Mouse (Mus musculus): Measurements from ENCODE around the gene Lrrfip2. TPM values are rescaled to one million over a fixed set of nuclear protein-coding genes. Genes with fewer than 3 reads are reported as not detected.

Gene Lrrfip2
- total RNA-seq, 1 experiment: 33.0 TPM

DNA sequence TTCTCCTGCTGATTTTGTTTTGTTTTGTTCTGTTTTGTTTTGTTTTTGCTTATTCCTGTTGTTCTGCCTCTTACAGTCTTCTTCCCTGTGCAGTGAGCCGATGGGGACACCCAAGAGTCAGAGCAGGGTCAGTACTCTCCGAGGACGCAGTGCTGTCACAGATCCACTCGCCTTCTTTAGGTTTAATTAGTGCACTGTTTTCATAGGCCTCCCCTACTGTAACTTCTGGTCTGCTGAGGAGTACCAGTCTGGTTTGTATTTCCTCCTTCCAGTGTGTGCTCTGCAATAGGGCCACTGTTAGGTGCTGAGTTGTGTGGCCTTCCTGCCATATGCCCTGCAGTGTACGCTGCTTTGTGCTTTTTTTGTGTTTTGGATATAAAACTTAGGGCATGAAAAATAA lies 61.6 kb downstream of the Lrrfip2 start:
- Histone ChIP-seq H3K4me3 (ENCODE audit: insufficient read depth in 1 of 2, low read depth in 1 of 2, low read length in 2 of 2, poor library complexity in 1 of 2, severe bottlenecking in 1 of 2) (no peak overlapping the region), H3K27ac (ENCODE audit: insufficient read depth, low read depth, low read length, poor library complexity, severe bottlenecking) (no peak overlapping the region), H3K9ac (ENCODE audit: insufficient read depth, low read depth, low read length, poor library complexity, severe bottlenecking) (no peak overlapping the region), H3K9me3 (ENCODE audit: control insufficient read depth, insufficient read depth, low read depth, low read length) (peaks cover 1% of the 10 kb centered on the region; the same call in 1 of the 2 replicates), H3K4me1 (ENCODE audit: control insufficient read depth in 2 of 2, insufficient read depth in 2 of 2, low read length in 2 of 2, poor library complexity in 1 of 2) (no peaks in the 10 kb centered on the region), H3K36me3 (ENCODE audit: control insufficient read depth, insufficient read depth, low read length, poor library complexity, severe bottlenecking) (no peaks in the 10 kb centered on the region; the same call in 1 of the 2 replicates)
- in situ Hi-C loops (cut with MboI; ENCODE audit: low sequenced_read_pairs in 2 of 2, unreplicated experiment in 2 of 2): no loop called here
- DNase-seq (ENCODE audit: low read depth, low spot score): no peak
- TF ChIP-seq ZC3H11A (IDR thresholded peaks at IDR 0.05; ENCODE audit: borderline replicate concordance, low read depth, low read length): no peak
- TF ChIP-seq CHD2 (IDR thresholded peaks at IDR 0.05; ENCODE audit: low read depth, low read length): no peak

GRCm38 (mm10) chr9:111182176-111182575 lies 64.8 kb downstream of the Lrrfip2 start:
- no peaks in the 10 kb centered on the region for H3K4me1 ChIP-seq (ENCODE audit: control insufficient read depth in 2 of 2, insufficient read depth in 2 of 2, low read length in 2 of 2, poor library complexity in 1 of 2)
- no peak overlapping the region for H3K4me3 ChIP-seq (ENCODE audit: insufficient read depth in 1 of 2, low read depth in 1 of 2, low read length in 2 of 2, poor library complexity in 1 of 2, severe bottlenecking in 1 of 2)
- H3K36me3 ChIP-seq (ENCODE audit: control insufficient read depth, insufficient read depth, low read length, poor library complexity, severe bottlenecking): peaks cover 2% of the 10 kb centered on the region; the same call in 1 of the 2 replicates
- no peak for DNase-seq (ENCODE audit: low read depth, low spot score)
- no peak overlapping the region for H3K27ac ChIP-seq (ENCODE audit: insufficient read depth, low read depth, low read length, poor library complexity, severe bottlenecking)
- H3K9me3 ChIP-seq (ENCODE audit: control insufficient read depth, insufficient read depth, low read depth, low read length): no peaks in the 10 kb centered on the region
- no peak overlapping the region for H3K9ac ChIP-seq (ENCODE audit: insufficient read depth, low read depth, low read length, poor library complexity, severe bottlenecking)
- in situ Hi-C loops (cut with MboI; ENCODE audit: low sequenced_read_pairs in 2 of 2, unreplicated experiment in 2 of 2): no loop called here
- TF ChIP-seq HCFC1 (IDR thresholded peaks at IDR 0.05; ENCODE audit: borderline replicate concordance, insufficient read depth, low read length) (no peak), ZNF384 (IDR thresholded peaks at IDR 0.05; ENCODE audit: low read depth, low read length) (no peak), MAFK (IDR thresholded peaks at IDR 0.05; ENCODE audit: insufficient read depth, low read depth, low read length) (no peak), ZC3H11A (IDR thresholded peaks at IDR 0.05; ENCODE audit: borderline replicate concordance, low read depth, low read length) (no peak), CHD2 (IDR thresholded peaks at IDR 0.05; ENCODE audit: low read depth, low read length) (no peak)

GRCm38 (mm10) chr9:111184929-111185328 lies 67.5 kb downstream of the Lrrfip2 start:
- DNase-seq (ENCODE audit: low read depth, low spot score): no peak
- in situ Hi-C loops (cut with MboI; ENCODE audit: low sequenced_read_pairs in 2 of 2, unreplicated experiment in 2 of 2): no loop called here

GRCm38 (mm10) chr9:111186861-111187260 lies 69.5 kb downstream of the Lrrfip2 start:
- H3K4me1 ChIP-seq (ENCODE audit: control insufficient read depth in 2 of 2, insufficient read depth in 2 of 2, low read length in 2 of 2, poor library complexity in 1 of 2): no peaks in the 10 kb centered on the region
- in situ Hi-C loops (cut with MboI; ENCODE audit: low sequenced_read_pairs in 2 of 2, unreplicated experiment in 2 of 2): no loop called here
- no peak overlapping the region for H3K4me3 ChIP-seq (ENCODE audit: insufficient read depth in 1 of 2, low read depth in 1 of 2, low read length in 2 of 2, poor library complexity in 1 of 2, severe bottlenecking in 1 of 2)
- no peak for TF ChIP-seq HCFC1 (IDR thresholded peaks at IDR 0.05; ENCODE audit: borderline replicate concordance, insufficient read depth, low read length)
- no peak for TF ChIP-seq CHD2 (IDR thresholded peaks at IDR 0.05; ENCODE audit: low read depth, low read length)
- TF ChIP-seq ZNF384 (IDR thresholded peaks at IDR 0.05; ENCODE audit: low read depth, low read length): no peak
- no peak for TF ChIP-seq ZC3H11A (IDR thresholded peaks at IDR 0.05; ENCODE audit: borderline replicate concordance, low read depth, low read length)
- TF ChIP-seq MAFK (IDR thresholded peaks at IDR 0.05; ENCODE audit: insufficient read depth, low read depth, low read length): no peak
- H3K27ac ChIP-seq (ENCODE audit: insufficient read depth, low read depth, low read length, poor library complexity, severe bottlenecking): no peak overlapping the region
- H3K36me3 ChIP-seq (ENCODE audit: control insufficient read depth, insufficient read depth, low read length, poor library complexity, severe bottlenecking): peaks cover 4% of the 10 kb centered on the region
- no peak overlapping the region for H3K9ac ChIP-seq (ENCODE audit: insufficient read depth, low read depth, low read length, poor library complexity, severe bottlenecking)
- H3K9me3 ChIP-seq (ENCODE audit: control insufficient read depth, insufficient read depth, low read depth, low read length): no peaks in the 10 kb centered on the region
- DNase-seq (ENCODE audit: low read depth, low spot score): no peak

More at GRCm38 (mm10) chr9:111184929-111185328, 67.5 kb downstream of the Lrrfip2 start:
- no peak overlapping the region for H3K4me3 ChIP-seq (ENCODE audit: insufficient read depth in 1 of 2, low read depth in 1 of 2, low read length in 2 of 2, poor library complexity in 1 of 2, severe bottlenecking in 1 of 2)
- no peaks in the 10 kb centered on the region for H3K9me3 ChIP-seq (ENCODE audit: control insufficient read depth, insufficient read depth, low read depth, low read length)
- peaks cover 2% of the 10 kb centered on the region; the same call in 1 of the 2 replicates for H3K36me3 ChIP-seq (ENCODE audit: control insufficient read depth, insufficient read depth, low read length, poor library complexity, severe bottlenecking)
- no peak overlapping the region for H3K27ac ChIP-seq (ENCODE audit: insufficient read depth, low read depth, low read length, poor library complexity, severe bottlenecking)
- no peak for TF ChIP-seq HCFC1 (IDR thresholded peaks at IDR 0.05; ENCODE audit: borderline replicate concordance, insufficient read depth, low read length)
- TF ChIP-seq MAFK (IDR thresholded peaks at IDR 0.05; ENCODE audit: insufficient read depth, low read depth, low read length): no peak
- no peak for TF ChIP-seq ZNF384 (IDR thresholded peaks at IDR 0.05; ENCODE audit: low read depth, low read length)
- no peak for TF ChIP-seq ZC3H11A (IDR thresholded peaks at IDR 0.05; ENCODE audit: borderline replicate concordance, low read depth, low read length)
- no peak for TF ChIP-seq CHD2 (IDR thresholded peaks at IDR 0.05; ENCODE audit: low read depth, low read length)
- H3K9ac ChIP-seq (ENCODE audit: insufficient read depth, low read depth, low read length, poor library complexity, severe bottlenecking): no peak overlapping the region
- H3K4me1 ChIP-seq (ENCODE audit: control insufficient read depth in 2 of 2, insufficient read depth in 2 of 2, low read length in 2 of 2, poor library complexity in 1 of 2): no peaks in the 10 kb centered on the region

GRCm38 (mm10) chr9:111188731-111189130 lies 71.3 kb downstream of the Lrrfip2 start:
- TF ChIP-seq ZC3H11A (IDR thresholded peaks at IDR 0.05; ENCODE audit: borderline replicate concordance, low read depth, low read length) (no peak), ZNF384 (IDR thresholded peaks at IDR 0.05; ENCODE audit: low read depth, low read length) (no peak)
- H3K4me3 ChIP-seq (ENCODE audit: insufficient read depth in 1 of 2, low read depth in 1 of 2, low read length in 2 of 2, poor library complexity in 1 of 2, severe bottlenecking in 1 of 2): no peak overlapping the region
- H3K9ac ChIP-seq (ENCODE audit: insufficient read depth, low read depth, low read length, poor library complexity, severe bottlenecking): no peak overlapping the region
- in situ Hi-C loops (cut with MboI; ENCODE audit: low sequenced_read_pairs in 2 of 2, unreplicated experiment in 2 of 2): no loop called here
- no peak for DNase-seq (ENCODE audit: low read depth, low spot score)
- no peaks in the 10 kb centered on the region for H3K9me3 ChIP-seq (ENCODE audit: control insufficient read depth, insufficient read depth, low read depth, low read length)
- no peaks in the 10 kb centered on the region for H3K4me1 ChIP-seq (ENCODE audit: control insufficient read depth in 2 of 2, insufficient read depth in 2 of 2, low read length in 2 of 2, poor library complexity in 1 of 2)
- no peak overlapping the region for H3K27ac ChIP-seq (ENCODE audit: insufficient read depth, low read depth, low read length, poor library complexity, severe bottlenecking)
- peaks cover 4% of the 10 kb centered on the region for H3K36me3 ChIP-seq (ENCODE audit: control insufficient read depth, insufficient read depth, low read length, poor library complexity, severe bottlenecking)
